27 mouse cellular contexts compared by ENCODE assay signal in genomic region chr3:159017269-159017668, GRCm38 (mm10).
"Had no signal": no experiment of that assay in that cellular context is flagged by ENCODE, and none has a peak within 500 bp of the region (broad histone marks: within the 10 kb centered on the region; RNA-seq: fewer than 3 reads in every experiment).

No protein-coding gene starts in this region.

- DNase-seq: gastrocnemius, adult 2 months; gastrocnemius, postnatal 14 days; gastrocnemius, postnatal 36 days; heart, adult 11 months; heart, adult 2 months; heart, postnatal 14 days; heart, postnatal 36 days; kidney, adult 11 months; kidney, adult 2 months; kidney, adult 9 months; kidney, postnatal 14 days; kidney, postnatal 36 days; layer of hippocampus, adult 9-11 months; layer of hippocampus, postnatal 36 days had no signal

- H3K4me2 ChIP-seq: heart, embryonic 11.5 days; heart, embryonic 13.5 days; heart, embryonic 15.5 days; hindbrain, embryonic 13.5 days; hindbrain, embryonic 15.5 days; kidney, embryonic 15.5 days; limb, embryonic 13.5 days; limb, embryonic 15.5 days; liver, embryonic 12.5 days had no signal

- H3K4me3 ChIP-seq: gastrocnemius, adult 2 months; heart, adult 2 months; heart, embryonic 13.5 days; heart, embryonic 15.5 days; hindbrain, embryonic 13.5 days; hindbrain, embryonic 15.5 days; kidney, embryonic 15.5 days; limb, embryonic 13.5 days; limb, embryonic 15.5 days; liver, embryonic 12.5 days had no signal

- H3K36me3 ChIP-seq: heart, embryonic 13.5 days; heart, embryonic 15.5 days; hindbrain, embryonic 13.5 days; hindbrain, embryonic 15.5 days; kidney, embryonic 15.5 days; limb, embryonic 13.5 days; limb, embryonic 15.5 days; liver, embryonic 12.5 days had no signal

- H3K9ac ChIP-seq: heart, embryonic 13.5 days; heart, embryonic 15.5 days; hindbrain, embryonic 13.5 days; hindbrain, embryonic 15.5 days; kidney, embryonic 15.5 days; limb, embryonic 13.5 days; limb, embryonic 15.5 days; liver, embryonic 12.5 days; liver, embryonic 14.5 days had no signal

- H3K27me3 ChIP-seq: heart, embryonic 13.5 days; heart, embryonic 15.5 days; hindbrain, embryonic 15.5 days; kidney, embryonic 15.5 days; limb, embryonic 13.5 days; limb, embryonic 15.5 days; liver, embryonic 12.5 days had no signal

- H3K9me3 ChIP-seq: heart, embryonic 13.5 days; heart, embryonic 15.5 days; hindbrain, embryonic 13.5 days; hindbrain, embryonic 15.5 days; kidney, embryonic 15.5 days; limb, embryonic 13.5 days; limb, embryonic 15.5 days; liver, embryonic 12.5 days had no signal

- ATAC-seq: hindbrain, postnatal 0 days; intestine, embryonic 16.5 days; liver, embryonic 12.5 days had no signal

- H3K27ac ChIP-seq: gastrocnemius, adult 2 months; heart, adult 2 months; heart, embryonic 13.5 days; heart, embryonic 15.5 days; hindbrain, embryonic 13.5 days; hindbrain, embryonic 15.5 days; hindbrain, postnatal 0 days; kidney, embryonic 15.5 days; kidney, postnatal 0 days; limb, embryonic 13.5 days; limb, embryonic 15.5 days; liver, embryonic 12.5 days; liver, embryonic 14.5 days had no signal

- H3K4me1 ChIP-seq: heart, embryonic 13.5 days; heart, embryonic 15.5 days; hindbrain, embryonic 13.5 days; hindbrain, embryonic 15.5 days; kidney, embryonic 15.5 days; limb, embryonic 13.5 days; limb, embryonic 15.5 days; liver, embryonic 12.5 days had no signal
